In genomic region chr1:120013111-120013510, GRCm38 (mm10) we compare ENCODE assay signal across 9 mouse cellular contexts. TPM values are rescaled to one million over a fixed set of nuclear protein-coding genes. Genes with fewer than 3 reads are reported as not detected.
DNase-seq lines count a peak whose midpoint lies in the region; ATAC-seq and TF ChIP-seq lines count a peak whose summit lies in the region.
"Had no signal": no experiment of that assay in that cellular context is flagged by ENCODE, and none has a peak within 500 bp of the region (broad histone marks: within the 10 kb centered on the region; RNA-seq: fewer than 3 reads in every experiment).

No protein-coding gene starts in this region.

- 0 out of 2 replicates have a peak, but pooled peaks cover 2% of the 10 kb centered on the region for H3K4me1 ChIP-seq in neural tube, embryonic 15.5 days
- peaks cover 9% of the 10 kb centered on the region; the same call in 1 of the 2 replicates for H3K4me1 ChIP-seq in forebrain, embryonic 13.5 days
- H3K4me1 ChIP-seq in intestine, postnatal 0 days (replicated peaks; ENCODE audit: control insufficient read depth, insufficient read depth, low read length), result no peaks in the 10 kb centered on the region
- no peaks in the 10 kb centered on the region for H3K4me1 ChIP-seq in limb, embryonic 10.5 days

- peak; percentile 85 for TF ChIP-seq CTCF in intestine, postnatal 0 days (IDR thresholded peaks at IDR 0.05; ENCODE audit: low read depth)

- peak; percentile 58 for DNase-seq in neural tube, embryonic 10.5 days (ENCODE audit: extremely low spot score, low spot score)
- peak; percentile 69 for DNase-seq in brain, adult 2 months (ENCODE audit: low read depth, low spot score)
- DNase-seq in limb, embryonic 10.5 days (ENCODE audit: low spot score), result peak; percentile 77
- DNase-seq in ovary, adult 18-20 months (ENCODE audit: low spot score), result peak; percentile 9
- peak; percentile 38 to 64 for DNase-seq in urinary bladder, postnatal 36 days (ENCODE audit: low spot score in 2 of 2)

- no peak for ATAC-seq in neural tube, embryonic 15.5 days (ENCODE audit: low FRiP score)
- ATAC-seq in forebrain, embryonic 13.5 days, result peak; percentile 57; the same call in 1 of the 2 replicates
- ATAC-seq in intestine, postnatal 0 days, result 0 out of 2 replicates have a peak, but pooled peaks have one; percentile 29

- no peak overlapping the region for H3K9ac ChIP-seq in neural tube, embryonic 15.5 days (replicated peaks)
- H3K9ac ChIP-seq in forebrain, embryonic 13.5 days, result no peak overlapping the region
- no peak overlapping the region for H3K9ac ChIP-seq in intestine, postnatal 0 days (ENCODE audit: low read depth, low read length)

- H3K27ac ChIP-seq in neural tube, embryonic 15.5 days (replicated peaks), result no peak overlapping the region
- no peak overlapping the region for H3K27ac ChIP-seq in forebrain, embryonic 13.5 days
- no peak overlapping the region for H3K27ac ChIP-seq in intestine, postnatal 0 days (ENCODE audit: low read depth, low read length)
- no peak overlapping the region for H3K27ac ChIP-seq in limb, embryonic 10.5 days

- no peak overlapping the region for H3K4me2 ChIP-seq in neural tube, embryonic 15.5 days
- H3K4me2 ChIP-seq in forebrain, embryonic 13.5 days, result no peak overlapping the region
- no peak overlapping the region for H3K4me2 ChIP-seq in intestine, postnatal 0 days (replicated peaks; ENCODE audit: low read depth)

- no peaks in the 10 kb centered on the region for H3K36me3 ChIP-seq in neural tube, embryonic 15.5 days
- no peaks in the 10 kb centered on the region for H3K36me3 ChIP-seq in forebrain, embryonic 13.5 days (ENCODE audit: poor library complexity, severe bottlenecking)
- no peaks in the 10 kb centered on the region for H3K36me3 ChIP-seq in intestine, postnatal 0 days (ENCODE audit: control insufficient read depth, insufficient read depth)
- H3K36me3 ChIP-seq in limb, embryonic 10.5 days, result no peaks in the 10 kb centered on the region

- no peak overlapping the region for H3K4me3 ChIP-seq in neural tube, embryonic 15.5 days (replicated peaks)
- H3K4me3 ChIP-seq in forebrain, embryonic 13.5 days, result no peak overlapping the region
- H3K4me3 ChIP-seq in intestine, postnatal 0 days (ENCODE audit: low read depth, low read length), result no peak overlapping the region
- no peak overlapping the region for H3K4me3 ChIP-seq in limb, embryonic 10.5 days
- H3K4me3 ChIP-seq: erythroblast, embryonic 14.5 days had no signal

- peaks cover 7% of the 10 kb centered on the region for H3K27me3 ChIP-seq in neural tube, embryonic 15.5 days (replicated peaks)
- 0 out of 2 replicates have a peak, but pooled peaks cover 4% of the 10 kb centered on the region for H3K27me3 ChIP-seq in forebrain, embryonic 13.5 days
- peaks cover under 1% of the 10 kb centered on the region; the same call in 1 of the 2 replicates for H3K27me3 ChIP-seq in intestine, postnatal 0 days (replicated peaks; ENCODE audit: control insufficient read depth, insufficient read depth, low read length)
- peaks cover 15% of the 10 kb centered on the region for H3K27me3 ChIP-seq in limb, embryonic 10.5 days (ENCODE audit: low read depth, poor library complexity, severe bottlenecking)

- H3K9me3 ChIP-seq in neural tube, embryonic 15.5 days (replicated peaks), result no peaks in the 10 kb centered on the region
- H3K9me3 ChIP-seq in forebrain, embryonic 13.5 days (replicated peaks), result no peaks in the 10 kb centered on the region
- H3K9me3 ChIP-seq in intestine, postnatal 0 days (ENCODE audit: control insufficient read depth), result no peaks in the 10 kb centered on the region
- no peaks in the 10 kb centered on the region for H3K9me3 ChIP-seq in limb, embryonic 10.5 days (replicated peaks)

RNA-seq across cellular contexts. Expression of gene Sctr, which starts 6.4 kb away (rescaled TPM):
- 0.84 and 0.89 TPM in 2 replicates for polyA plus RNA-seq in neural tube, embryonic 15.5 days (2015; fragmentation: Nextera tagmentation; extraction: Ambion mirVana)
- 0.45 and 0.52 TPM in 2 replicates for polyA plus RNA-seq in forebrain, embryonic 13.5 days (2015; fragmentation: Nextera tagmentation; extraction: Ambion mirVana)
- polyA plus RNA-seq in intestine, postnatal 0 days (2015; fragmentation: Nextera tagmentation; extraction: Ambion mirVana), result 0.98 and 0.99 TPM in 2 replicates
- 0.06 TPM in 1 of 2 replicates, not detected in the other for polyA plus RNA-seq in limb, embryonic 10.5 days (2016; fragmentation: Nextera tagmentation; extraction: Ambion mirVana)
- polyA plus RNA-seq: erythroblast, embryonic 14.5 days had no signal

RNA-seq across cellular contexts. Expression of gene Cfap221, which starts 16.1 kb away (rescaled TPM):
- 0.22 and 0.26 TPM in 2 replicates for polyA plus RNA-seq in neural tube, embryonic 15.5 days (2015; fragmentation: Nextera tagmentation; extraction: Ambion mirVana)
- 0.72 TPM in 1 of 2 replicates, not detected in the other for polyA plus RNA-seq in forebrain, embryonic 13.5 days (2015; fragmentation: Nextera tagmentation; extraction: Ambion mirVana)
- 0.09 TPM in 1 of 2 replicates, not detected in the other for polyA plus RNA-seq in intestine, postnatal 0 days (2015; fragmentation: Nextera tagmentation; extraction: Ambion mirVana)
- not detected in 2 replicates for polyA plus RNA-seq in limb, embryonic 10.5 days (2016; fragmentation: Nextera tagmentation; extraction: Ambion mirVana)
- polyA plus RNA-seq: erythroblast, embryonic 14.5 days had no signal

Comparison
In these comparisons a context has a peak if more than half of its experiments do, and no peak if none do; other contexts are left out.
1. DNase-seq: peak in every context shown above with its lines; median percentile 77 in limb, embryonic 10.5 days; 69 in brain, adult 2 months; 58 in neural tube, embryonic 10.5 days; 51 in urinary bladder, postnatal 36 days; 9 in ovary, adult 18-20 months.